Mouse (Mus musculus): Measurements from ENCODE around the gene Samd7.
"Not testable (repeated sequence)": the region's sequence is repeated elsewhere in the genome, so short reads cannot be mapped to it uniquely, and the experiment has no call there.

Samd7 gene

DNA sequence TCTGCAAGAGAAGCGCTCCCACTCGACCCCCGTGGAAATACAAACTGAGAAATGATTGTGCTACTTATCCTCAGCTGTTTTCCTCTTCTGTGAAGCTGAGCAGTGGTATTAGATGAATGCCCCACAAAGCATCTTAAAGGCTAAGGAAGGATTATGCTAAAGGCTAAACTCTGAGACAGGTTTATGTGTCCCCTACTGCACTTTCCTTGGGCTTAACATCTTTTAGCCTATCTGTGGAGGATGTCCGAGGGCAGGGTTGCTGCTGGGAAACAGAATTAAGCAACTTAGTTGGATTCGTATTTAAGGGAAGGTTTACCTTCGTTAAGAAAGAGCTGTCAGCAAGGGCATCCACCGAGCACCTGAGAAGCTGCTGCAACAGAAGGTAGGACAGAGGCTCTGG lies at the start of gene Samd7:
Samd7 (plus strand) TSS at position 288 of the 400 bp plus-strand sequence.
- no peak for DNase-seq (ENCODE audit: low read depth, low spot score)

DNA sequence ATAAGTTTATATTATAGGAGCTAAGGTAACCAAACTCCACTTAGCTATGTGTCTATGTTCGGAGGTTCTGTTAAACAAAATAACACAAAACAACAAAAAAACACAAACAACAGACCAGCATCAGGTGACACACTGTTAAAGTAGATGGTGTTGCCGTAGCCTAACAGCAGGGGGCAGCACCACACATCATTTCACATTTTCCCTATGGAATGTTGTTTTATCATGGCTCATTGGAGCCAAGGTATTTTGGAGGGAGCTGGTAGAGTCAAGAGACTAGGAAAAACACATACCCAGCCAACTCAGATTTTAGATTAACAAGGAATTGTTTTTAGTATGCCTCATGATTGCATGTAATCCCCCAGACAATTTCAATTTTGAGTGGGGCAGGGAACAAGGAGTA lies 49.7 kb upstream of the Samd7 start:
- DNase-seq (ENCODE audit: low read depth, low spot score), result no peak

DNA sequence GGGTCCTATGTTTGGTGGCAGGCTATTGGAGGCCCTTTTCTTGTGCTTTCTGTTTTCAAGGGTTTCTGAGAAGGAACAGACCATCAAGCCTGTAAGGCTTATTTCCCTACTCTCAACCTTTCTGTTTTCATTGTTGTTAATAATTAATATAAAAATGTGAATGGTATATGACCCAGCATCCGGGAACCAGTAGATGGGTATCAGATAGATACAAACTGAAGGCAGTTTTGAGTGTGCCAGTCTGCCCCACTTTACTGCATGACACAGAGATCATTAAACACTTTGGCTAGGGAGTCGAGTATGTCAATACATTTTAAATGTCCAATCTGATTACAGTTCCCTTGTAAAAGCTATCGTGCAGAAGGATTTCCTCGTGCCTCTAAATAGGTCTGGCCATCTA lies 48.2 kb upstream of the Samd7 start:
- no peak for DNase-seq (ENCODE audit: low read depth, low spot score)

DNA sequence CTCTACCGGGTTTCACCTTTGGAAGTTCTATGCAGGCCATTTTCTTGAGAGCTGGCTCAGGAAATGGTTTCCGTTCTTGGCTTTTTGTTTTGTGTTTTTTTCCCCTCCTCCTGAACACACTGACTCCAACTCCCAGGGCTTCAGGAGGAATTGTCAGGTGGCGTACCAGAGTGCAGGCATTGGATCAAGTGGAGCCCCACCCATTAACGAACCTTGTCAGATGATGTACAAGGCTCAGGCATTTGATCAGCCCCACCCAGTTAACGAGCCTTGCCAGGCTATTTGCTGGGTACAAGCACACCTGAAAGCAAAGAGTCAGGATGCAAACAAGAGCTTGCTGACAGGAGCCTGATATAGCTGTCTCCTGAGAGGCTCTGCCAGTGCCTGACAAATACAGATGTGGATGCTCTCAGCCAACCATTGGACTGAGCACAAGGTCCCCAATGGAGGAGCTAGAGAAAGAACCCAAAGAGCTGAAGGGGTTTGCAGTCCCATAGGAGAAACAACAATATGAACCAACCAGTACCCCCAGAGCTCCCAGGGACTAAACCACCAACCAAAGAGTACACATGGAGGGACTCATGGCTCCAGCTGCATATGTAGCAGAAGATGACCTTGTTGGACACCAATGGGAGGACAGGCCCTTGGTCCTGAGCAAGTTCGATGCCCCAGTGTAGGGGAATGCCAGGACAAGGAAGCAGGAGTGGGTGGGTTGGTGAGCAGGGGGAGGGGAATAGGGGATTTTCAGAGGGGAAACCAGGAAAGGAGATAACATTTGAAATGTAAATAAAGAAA lies 46.2 kb upstream of the Samd7 start, which contains the start of gene Lrrc31:
Lrrc31 (minus strand) TSS at position 133 of the 795 bp plus-strand sequence.
- not testable (repeated sequence) for DNase-seq (ENCODE audit: low read depth, low spot score)

DNA sequence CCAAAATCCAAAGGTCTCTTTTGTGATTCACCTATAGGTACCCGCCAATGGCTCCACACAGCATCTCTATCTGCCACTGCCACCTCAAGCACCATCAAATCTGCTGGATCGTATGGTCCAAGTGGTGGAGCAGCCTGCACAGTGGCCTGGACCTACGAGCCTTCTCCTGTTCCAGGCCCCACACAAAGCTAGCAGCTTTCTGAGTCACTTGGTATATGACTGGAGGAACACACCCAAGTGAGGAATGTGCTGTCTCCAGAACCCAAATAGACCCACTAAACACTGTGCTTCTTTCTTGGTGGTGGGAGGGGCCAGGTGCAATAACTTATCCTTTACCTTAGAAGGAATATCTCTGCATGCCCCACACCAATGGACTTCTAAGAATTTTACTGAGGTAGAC lies 40.1 kb upstream of the Samd7 start:
- no peak for DNase-seq (ENCODE audit: low read depth, low spot score)

DNA sequence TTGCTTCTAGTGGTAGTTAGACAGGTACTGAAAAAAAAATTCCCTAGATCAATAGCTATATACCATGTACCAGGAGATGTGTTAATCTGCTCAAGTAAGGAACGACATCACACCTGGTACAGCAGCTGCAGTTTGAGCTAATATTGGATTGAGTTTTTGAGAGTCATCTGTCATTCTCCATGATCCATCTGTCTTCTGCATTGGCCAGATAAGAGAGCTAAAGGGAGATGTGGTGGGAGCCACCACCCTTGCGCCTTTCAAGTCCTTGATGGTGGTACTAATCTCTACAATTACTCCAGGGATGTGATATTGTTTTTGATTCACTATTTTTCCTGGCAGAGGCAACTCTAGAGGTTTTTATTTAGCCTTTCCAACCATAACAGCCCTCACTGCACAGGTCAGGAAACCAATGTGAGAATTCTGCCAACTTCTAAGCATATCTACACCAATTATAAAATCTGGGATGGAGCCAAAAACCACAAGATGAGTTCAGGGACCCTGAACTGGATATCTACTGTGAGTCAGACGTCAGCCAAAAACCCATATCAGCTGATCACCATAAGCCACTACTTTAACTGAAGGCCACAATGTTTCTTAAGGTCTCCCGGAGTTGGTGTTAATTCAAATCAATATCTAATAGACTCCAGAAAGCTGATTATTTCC lies 39.3 kb upstream of the Samd7 start:
- no peak for DNase-seq (ENCODE audit: low read depth, low spot score)

DNA sequence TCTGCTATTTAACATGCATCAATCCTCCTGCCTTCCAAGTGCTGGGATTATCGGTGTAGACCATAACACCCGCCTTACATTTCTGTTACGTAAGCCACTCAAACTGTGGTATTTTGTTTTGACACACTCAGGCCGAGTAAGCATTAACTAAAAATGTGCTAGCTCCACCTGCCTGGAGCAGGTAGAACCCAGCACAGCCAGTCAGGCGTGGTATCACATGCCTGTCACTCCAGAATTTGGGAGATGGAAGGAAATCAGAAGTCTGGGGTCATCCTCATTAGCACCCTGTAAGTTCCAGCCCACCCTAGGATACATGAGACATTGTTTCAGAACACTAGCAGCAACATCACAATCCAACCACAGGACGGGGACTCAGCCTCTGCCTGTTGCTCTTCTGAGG lies 35.9 kb upstream of the Samd7 start:
- no peak for DNase-seq (ENCODE audit: low read depth, low spot score)

DNA sequence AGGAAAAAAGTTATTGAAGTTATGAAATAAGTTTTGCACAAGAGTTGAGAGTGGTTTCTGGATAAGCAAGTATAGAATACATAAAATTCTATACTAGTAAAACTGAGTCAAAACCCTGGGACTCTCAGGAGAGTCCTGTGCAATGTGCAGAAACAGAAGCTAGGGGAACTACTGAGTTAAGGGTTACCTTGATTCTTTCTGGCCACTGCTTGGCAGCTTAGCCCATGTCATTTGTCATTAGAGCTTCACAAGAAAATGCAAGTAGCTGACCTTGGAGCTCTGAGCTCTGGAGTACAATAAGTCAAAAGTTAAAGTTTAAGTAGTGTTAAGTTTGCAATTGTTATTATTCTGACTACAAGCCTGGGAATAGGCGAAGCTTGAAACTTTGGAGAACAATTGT lies 32.8 kb upstream of the Samd7 start:
- DNase-seq (ENCODE audit: low read depth, low spot score), result no peak

DNA sequence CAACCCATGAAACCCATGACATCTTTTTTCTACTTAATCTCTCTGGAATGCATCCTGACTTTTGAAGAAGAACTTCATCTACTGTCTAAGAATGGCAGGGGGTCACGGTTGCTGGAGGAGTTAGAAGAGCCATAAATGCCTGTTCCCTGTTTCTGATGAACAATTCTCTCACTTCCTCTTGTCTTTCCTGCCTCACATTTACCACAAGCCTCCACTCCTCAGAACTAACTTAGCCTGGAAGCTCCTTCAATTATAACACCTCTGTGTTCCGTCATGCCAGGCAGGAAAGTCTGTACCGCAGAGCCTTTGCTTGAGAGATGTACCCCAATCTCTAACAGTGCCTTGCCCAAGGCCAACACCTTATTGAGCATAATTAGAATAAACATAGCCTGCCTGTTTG lies 27.4 kb upstream of the Samd7 start:
- DNase-seq (ENCODE audit: low read depth, low spot score), result no peak

DNA sequence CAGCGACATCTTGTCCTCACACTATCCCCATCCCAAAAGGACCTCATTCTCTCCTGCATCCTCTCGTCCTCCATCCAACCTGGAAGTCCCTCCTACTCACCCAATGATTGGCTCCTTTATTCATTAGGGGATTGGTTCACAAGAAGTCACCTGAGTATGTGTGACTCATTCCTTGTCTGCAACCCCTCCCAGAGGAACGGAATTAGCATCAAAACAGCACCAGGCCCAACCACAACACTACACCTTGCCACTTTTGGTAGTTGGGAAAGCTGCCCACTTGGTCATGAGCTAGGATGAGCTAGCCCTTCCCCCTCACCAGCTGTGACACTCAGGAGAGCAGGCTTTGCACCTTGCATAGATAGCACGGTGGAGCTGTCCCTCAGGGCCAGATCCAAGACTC lies 24.1 kb upstream of the Samd7 start:
- DNase-seq (ENCODE audit: low read depth, low spot score), result no peak

DNA sequence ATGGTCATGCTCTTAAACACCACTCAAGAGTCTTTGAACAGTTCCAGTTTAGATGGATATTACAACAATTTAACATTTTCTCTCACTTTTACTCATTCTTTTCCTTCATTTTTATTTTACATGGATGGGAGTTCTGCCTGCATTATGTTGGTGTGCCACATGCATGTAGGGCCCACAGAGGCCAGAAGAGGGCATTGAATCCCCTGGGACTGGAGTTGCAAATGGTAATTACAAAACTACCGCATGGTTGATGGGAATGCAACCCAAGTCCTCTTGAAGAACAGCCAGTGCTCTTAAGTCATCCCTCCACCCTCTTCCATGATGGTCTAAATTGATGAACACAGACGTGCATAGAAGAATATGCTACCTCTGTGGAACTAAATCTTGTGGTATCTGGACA lies 23.6 kb upstream of the Samd7 start:
- DNase-seq (ENCODE audit: low read depth, low spot score), result no peak

DNA sequence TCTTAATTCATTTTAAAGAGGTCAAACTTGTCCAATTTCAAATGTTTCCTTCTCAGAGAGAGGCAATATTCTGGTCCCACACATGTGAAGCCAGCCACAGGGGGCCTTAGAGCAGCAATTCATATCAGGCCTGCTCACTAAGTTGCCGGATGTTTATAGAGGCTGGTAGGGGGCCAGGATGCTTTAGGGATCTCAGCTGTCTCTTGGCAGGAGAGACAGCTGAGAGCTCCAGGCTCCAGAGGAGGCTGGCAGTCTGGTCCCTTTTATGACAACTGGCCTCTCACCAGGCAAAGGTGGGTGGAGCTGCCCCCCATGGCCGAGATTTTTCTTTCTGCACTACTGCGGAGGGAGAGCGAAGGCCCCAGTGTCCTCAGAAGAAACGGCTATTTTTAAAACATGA lies 22.9 kb upstream of the Samd7 start:
- no peak for DNase-seq (ENCODE audit: low read depth, low spot score)

DNA sequence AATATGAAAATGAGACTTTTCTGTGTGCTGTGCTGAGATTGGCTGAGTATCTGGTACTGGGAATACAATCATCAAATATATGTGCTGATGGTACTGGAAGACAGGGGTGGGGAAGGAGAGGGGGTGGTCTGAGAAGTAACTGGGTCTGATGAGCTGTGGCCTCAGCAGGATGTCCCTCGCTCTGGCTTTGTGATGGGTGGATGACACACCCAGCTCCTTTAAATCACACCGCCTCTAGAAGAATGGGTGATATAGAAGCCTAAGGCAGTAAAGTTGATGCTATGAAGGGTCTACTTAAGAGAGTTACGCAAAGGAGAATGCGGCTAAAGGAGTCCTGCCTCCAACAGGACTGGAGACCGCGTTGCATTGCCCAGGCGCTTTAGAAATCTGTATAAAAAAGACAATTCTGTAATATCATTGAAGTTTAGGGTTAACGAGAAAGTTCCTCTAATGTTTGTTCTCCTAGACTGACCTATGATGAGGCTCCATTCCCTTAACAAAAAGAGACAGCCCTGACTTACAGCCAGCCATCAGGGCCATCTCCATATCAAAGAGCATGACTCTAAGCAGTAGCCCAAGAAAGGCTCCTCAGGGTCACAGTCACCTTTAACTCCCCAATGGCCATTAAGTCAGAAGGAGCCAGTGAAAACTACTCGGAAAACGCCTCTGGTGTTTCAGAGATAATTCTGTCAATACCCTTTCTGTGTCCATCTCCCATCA lies 21.8 kb upstream of the Samd7 start:
- no peak for DNase-seq (ENCODE audit: low read depth, low spot score)

DNA sequence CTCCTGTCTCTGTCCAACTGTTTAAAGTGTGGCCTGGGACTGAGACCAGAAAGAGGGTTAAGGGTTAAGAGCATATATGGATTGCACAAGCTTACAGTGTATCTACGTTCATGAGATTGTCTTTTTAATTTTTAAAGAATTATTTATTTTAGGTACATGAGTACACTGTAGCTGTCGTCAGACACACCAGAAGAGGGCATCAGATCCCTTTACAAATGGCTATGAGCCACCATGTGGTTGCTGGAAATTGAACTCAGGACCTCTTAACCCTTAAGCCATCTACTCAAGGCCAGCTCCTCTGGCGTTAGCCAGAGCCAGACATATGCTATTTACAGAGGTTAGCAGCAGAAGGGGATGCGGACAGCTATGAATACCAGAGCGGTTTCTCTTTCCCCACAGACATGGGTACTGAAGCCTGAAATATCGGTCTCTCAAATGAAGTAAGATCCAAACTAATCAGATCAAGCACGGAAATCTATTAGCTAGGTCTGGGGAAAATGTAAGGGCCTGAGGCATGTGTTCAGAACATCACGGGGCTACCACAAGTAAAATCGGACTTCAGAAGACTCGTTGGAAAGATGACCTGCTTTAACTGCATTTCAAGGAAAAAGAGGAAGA lies 21.1 kb upstream of the Samd7 start:
- no peak for DNase-seq (ENCODE audit: low read depth, low spot score)

DNA sequence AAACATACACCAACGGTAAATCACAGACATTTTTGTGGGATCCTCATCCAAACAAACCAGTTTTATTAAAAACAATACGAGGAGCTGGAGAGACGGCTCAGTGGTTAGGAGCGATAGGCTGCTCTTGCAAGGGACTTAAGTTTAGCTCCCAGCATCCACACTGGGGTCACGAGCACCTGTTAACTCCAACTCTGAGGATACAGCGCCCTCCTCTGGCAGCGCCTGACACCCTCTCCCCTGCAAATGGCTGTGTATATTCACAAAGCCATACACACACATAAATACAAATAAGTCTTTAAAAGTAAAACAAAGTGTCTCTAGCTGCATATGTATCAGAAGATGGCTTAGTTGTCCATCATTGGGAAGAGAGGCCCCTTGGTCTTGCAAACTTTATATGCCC lies 20.6 kb upstream of the Samd7 start:
- DNase-seq (ENCODE audit: low read depth, low spot score), result no peak

DNA sequence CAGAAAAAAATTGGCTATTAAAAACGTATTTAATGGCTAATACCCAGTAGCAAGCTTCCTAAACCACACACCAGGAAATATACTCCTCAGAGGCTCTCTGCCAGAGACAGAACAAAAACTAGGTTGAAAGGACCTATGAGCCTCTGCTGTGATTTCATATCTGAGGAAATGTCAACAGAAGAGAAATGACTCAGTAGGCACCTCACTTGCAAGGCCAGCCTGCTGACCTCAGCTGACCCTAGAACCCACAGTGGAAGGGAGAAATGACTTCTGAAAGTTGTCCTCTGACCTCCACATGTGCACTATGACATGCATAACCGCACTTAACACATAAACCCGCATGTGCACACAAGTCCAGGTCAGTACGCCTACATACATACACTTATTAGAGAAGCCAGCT lies 18.9 kb upstream of the Samd7 start:
- DNase-seq (ENCODE audit: low read depth, low spot score), result no peak

DNA sequence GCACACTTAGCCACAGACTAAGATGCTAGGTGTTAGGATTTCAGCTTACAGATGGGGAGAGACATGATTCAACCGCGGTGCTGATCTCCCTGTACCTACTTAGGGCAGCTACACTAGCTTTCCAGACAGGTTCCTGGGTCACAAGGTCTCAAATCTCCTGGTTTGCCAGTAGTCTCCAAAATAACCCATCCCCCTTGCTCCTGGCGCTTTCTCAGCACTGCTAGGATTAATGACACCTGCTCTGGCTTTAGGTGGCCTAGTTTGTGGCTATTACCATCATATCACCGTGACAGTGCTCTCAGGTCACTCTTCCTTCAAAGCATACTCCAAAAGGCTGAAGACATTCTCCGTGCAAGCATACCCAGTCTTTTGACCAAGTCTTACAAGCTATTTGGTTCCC lies 17.0 kb upstream of the Samd7 start:
- DNase-seq (ENCODE audit: low read depth, low spot score), result no peak

DNA sequence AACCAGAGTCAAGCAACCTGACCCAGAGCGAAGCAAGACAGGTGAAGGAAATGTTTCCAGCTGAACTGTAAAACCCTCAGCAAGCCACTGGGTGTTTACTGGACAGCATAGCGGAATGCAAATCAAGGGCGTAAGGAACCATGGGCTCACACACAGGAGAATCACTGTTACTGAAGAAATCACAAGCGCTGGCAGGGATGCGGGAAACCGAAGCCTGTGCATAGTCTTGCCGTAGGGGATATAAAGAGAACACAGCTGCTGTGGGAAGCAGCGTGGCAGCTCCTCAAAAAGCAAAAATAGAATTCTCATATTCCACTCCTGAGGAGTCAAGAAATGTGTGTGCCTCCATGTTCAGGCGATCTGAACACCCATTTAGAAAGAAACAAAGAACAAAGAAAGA lies 9.3 kb upstream of the Samd7 start:
- DNase-seq (ENCODE audit: low read depth, low spot score), result no peak

DNA sequence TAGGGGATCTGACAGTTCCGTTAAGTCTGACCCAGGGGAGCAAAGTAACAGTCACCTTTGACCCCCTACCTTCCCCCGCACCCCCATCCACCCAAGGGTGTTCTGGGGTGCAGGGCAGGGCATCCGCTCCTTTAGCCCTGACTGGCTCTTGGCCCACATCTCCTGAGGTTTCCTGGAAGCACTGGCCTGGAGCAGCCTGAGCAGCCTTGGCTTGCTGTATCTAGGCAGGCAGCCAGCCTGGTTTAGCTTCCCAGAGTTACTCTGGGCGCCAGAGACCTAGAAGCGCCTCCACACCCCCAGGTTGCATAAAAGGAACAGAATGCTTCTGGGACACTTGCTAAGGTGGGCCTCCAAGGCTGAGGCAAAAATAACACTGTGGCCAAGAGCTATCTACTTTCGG lies 4.8 kb upstream of the Samd7 start:
- no peak for DNase-seq (ENCODE audit: low read depth, low spot score)

DNA sequence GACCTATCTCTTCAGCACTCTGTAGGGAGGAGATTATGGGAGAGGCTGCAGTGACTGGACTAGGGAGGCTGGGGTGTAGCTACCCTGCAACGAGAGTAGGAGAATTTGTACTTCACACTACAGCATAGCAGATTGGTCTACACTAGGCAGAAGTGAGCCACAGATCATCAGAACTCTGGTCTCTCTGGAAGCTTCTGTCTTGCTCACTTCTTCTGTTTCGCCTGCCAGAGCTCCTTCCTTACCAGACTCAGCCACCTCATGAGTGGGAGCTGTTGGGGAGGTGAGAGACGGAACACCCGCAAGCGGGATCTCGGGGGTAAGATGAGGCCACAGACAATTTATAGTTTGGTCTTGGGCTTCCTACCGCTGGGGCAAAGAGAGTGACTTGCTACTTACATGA lies 3.2 kb upstream of the Samd7 start:
- no peak for DNase-seq (ENCODE audit: low read depth, low spot score)

DNA sequence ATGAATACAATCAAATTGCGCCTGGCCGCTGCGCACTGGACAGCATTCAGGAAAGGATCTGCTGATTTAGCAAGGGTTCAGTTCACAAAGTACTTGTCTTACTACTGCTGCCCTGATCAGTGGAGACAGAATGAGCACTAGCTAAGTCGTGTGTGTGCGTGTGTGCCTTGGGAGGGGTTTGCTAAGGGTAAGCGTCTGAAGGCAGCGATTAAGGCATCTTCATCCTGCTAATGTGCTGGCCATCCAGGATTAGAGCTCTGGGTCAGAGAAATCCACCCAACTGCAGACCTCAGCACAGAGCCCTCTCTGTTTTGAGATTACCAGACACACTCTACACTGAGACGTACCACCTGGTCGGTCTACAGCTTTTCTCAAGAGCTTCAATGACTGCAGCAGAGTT lies 2.2 kb downstream of the Samd7 start:
- DNase-seq (ENCODE audit: low read depth, low spot score), result no peak

DNA sequence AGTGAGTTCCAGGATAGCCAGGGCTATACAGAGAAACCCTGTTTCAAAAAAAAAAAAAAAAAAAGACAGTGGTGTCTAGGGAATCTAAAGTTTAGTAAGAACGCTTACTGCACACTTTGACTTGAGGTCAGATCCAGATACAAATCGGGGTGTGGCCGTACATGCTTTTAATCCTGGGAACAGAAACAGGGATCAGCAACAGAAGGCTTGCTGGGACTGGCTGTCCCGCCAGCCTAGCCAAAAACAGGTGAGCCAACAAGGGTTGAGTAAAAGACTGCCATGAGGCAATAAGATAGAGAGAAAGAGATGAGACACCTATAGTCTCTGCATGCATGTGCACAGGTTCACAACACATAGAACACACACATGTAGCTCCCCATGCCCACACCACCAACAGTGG lies 8.6 kb downstream of the Samd7 start:
- no peak for DNase-seq (ENCODE audit: low read depth, low spot score)

All from brain, embryonic 18.5 days (tissue).